Mouse (Mus musculus): ENCODE measurements at regions not wholly inside any gene's neighbourhood (a gene's known extent, or its start where the extent isn't known, plus 50 kb on each side); places are given as distances from the start of the nearest gene placed in this dataset.

GRCm38 (mm10) chr4:67646090-67646489 lies 818.7 kb downstream of the Tlr4 start:
- DNase-seq (ENCODE audit: low spot score in 2 of 2) = no peak

GRCm38 (mm10) chr4:67662122-67662521 lies 834.7 kb downstream of the Tlr4 start:
- DNase-seq (ENCODE audit: low spot score in 2 of 2) = no peak

- no peak for DNase-seq (ENCODE audit: low spot score in 2 of 2)
Observed at GRCm38 (mm10) chr4:67673961-67674360, 846.6 kb downstream of the Tlr4 start.

GRCm38 (mm10) chr4:67677589-67677988 lies 850.2 kb downstream of the Tlr4 start:
- DNase-seq (ENCODE audit: low spot score in 2 of 2) = no peak

GRCm38 (mm10) chr4:67698438-67698837 lies 871.1 kb downstream of the Tlr4 start:
- no peak for DNase-seq (ENCODE audit: low spot score in 2 of 2)

Small RNA genes lying in the stretch of these regions (microRNA-seq; reads per million reads assigned to microRNA genes)
- gene Gm44497 = 0 reads per million in 2 experiments

Measured in layer of hippocampus, adult 18-20 months (tissue).